Comparison of ENCODE assay signal across 12 mouse cellular contexts in genomic region chr13:113595219-113595618, GRCm38 (mm10). TPM values are rescaled to one million over a fixed set of nuclear protein-coding genes. Genes with fewer than 3 reads are reported as not detected.
DNase-seq lines count a peak whose midpoint lies in the region; ATAC-seq and TF ChIP-seq lines count a peak whose summit lies in the region.
"Had no signal": no experiment of that assay in that cellular context is flagged by ENCODE, and none has a peak within 500 bp of the region (broad histone marks: within the 10 kb centered on the region; RNA-seq: fewer than 3 reads in every experiment).

No protein-coding gene starts in this region.

- H3K9ac ChIP-seq in hindbrain, embryonic 11.5 days (ENCODE audit: low read depth, low read length): no peak overlapping the region
- H3K9ac ChIP-seq in limb, embryonic 14.5 days (ENCODE audit: low read depth, low read length, severe bottlenecking): no peak overlapping the region
- H3K9ac ChIP-seq: lung, embryonic 15.5 days; midbrain, embryonic 12.5 days had no signal

- DNase-seq in cerebellum, postnatal 10 days: peak; percentile 70 to 74
- no peak for DNase-seq in cerebellum, adult 18-20 months
- DNase-seq in hindbrain, embryonic 11.5 days (ENCODE audit: low spot score): no peak
- no peak for DNase-seq in hindbrain, embryonic 10.5 days (ENCODE audit: low spot score)
- peak; percentile 84 for DNase-seq in brain, embryonic 14.5 days (ENCODE audit: low read depth)
- DNase-seq in limb, embryonic 14.5 days (ENCODE audit: low spot score): no peak
- DNase-seq in spleen, postnatal 36 days (ENCODE audit: low spot score in 2 of 2): no peak
- no peak for DNase-seq in kidney, postnatal 14 days
- DNase-seq: adrenal gland, postnatal 36 days; left cerebral cortex, postnatal 4 days had no signal

- H3K4me1 ChIP-seq in hindbrain, embryonic 11.5 days (replicated peaks; ENCODE audit: control insufficient read depth, insufficient read depth, low read length): no peaks in the 10 kb centered on the region
- H3K4me1 ChIP-seq in hindbrain, embryonic 10.5 days (replicated peaks): peaks cover 36% of the 10 kb centered on the region
- peaks cover 40% of the 10 kb centered on the region for H3K4me1 ChIP-seq in limb, embryonic 14.5 days (ENCODE audit: control insufficient read depth, insufficient read depth, low read length)

- no peak overlapping the region for H3K27ac ChIP-seq in hindbrain, embryonic 11.5 days (ENCODE audit: low read depth, low read length)
- H3K27ac ChIP-seq in hindbrain, embryonic 10.5 days: no peak overlapping the region
- H3K27ac ChIP-seq in limb, embryonic 14.5 days (replicated peaks; ENCODE audit: low read depth, low read length): peak overlapping the region; percentile 67; the same call in 1 of the 2 replicates
- H3K27ac ChIP-seq: midbrain, embryonic 12.5 days had no signal

- WGBS in hindbrain, embryonic 11.5 days: 67% methylated on average over 8 of the region's 8 CpGs
- 75% methylated on average over 8 of the region's 8 CpGs for WGBS in hindbrain, embryonic 10.5 days
- 68% methylated on average over 8 of the region's 8 CpGs for WGBS in limb, embryonic 14.5 days

- TF ChIP-seq POLR2A in brain, embryonic 14.5 days (IDR thresholded peaks at IDR 0.05; ENCODE audit: borderline replicate concordance, extremely low read depth, insufficient read depth, insufficient read length, poor library complexity, severe bottlenecking): no peak
- TF ChIP-seq POLR2A in limb, embryonic 14.5 days (IDR thresholded peaks at IDR 0.05; ENCODE audit: borderline replicate concordance, extremely low read depth, insufficient read depth, insufficient read length): no peak

- no peak overlapping the region for H3K4me3 ChIP-seq in hindbrain, embryonic 11.5 days (ENCODE audit: low read depth, low read length)
- H3K4me3 ChIP-seq in hindbrain, embryonic 10.5 days: no peak overlapping the region
- no peak overlapping the region for H3K4me3 ChIP-seq in limb, embryonic 14.5 days (replicated peaks; ENCODE audit: low read length)
- H3K4me3 ChIP-seq: lung, embryonic 15.5 days; midbrain, embryonic 12.5 days had no signal

- no peaks in the 10 kb centered on the region for H3K9me3 ChIP-seq in hindbrain, embryonic 11.5 days (ENCODE audit: control insufficient read depth, low read length)
- no peaks in the 10 kb centered on the region for H3K9me3 ChIP-seq in hindbrain, embryonic 10.5 days
- no peaks in the 10 kb centered on the region for H3K9me3 ChIP-seq in limb, embryonic 14.5 days (ENCODE audit: control insufficient read depth, low read length)
- H3K9me3 ChIP-seq: lung, embryonic 15.5 days; midbrain, embryonic 12.5 days had no signal

- no peak overlapping the region for H3K4me2 ChIP-seq in hindbrain, embryonic 11.5 days (replicated peaks; ENCODE audit: low read depth, low read length)
- H3K4me2 ChIP-seq in limb, embryonic 14.5 days (replicated peaks; ENCODE audit: low read depth, low read length, severe bottlenecking): no peak overlapping the region
- H3K4me2 ChIP-seq: lung, embryonic 15.5 days; midbrain, embryonic 12.5 days had no signal

- peak; percentile 26; the same call in 1 of the 2 replicates for ATAC-seq in hindbrain, embryonic 11.5 days (ENCODE audit: low FRiP score)
- no peak for ATAC-seq in limb, embryonic 14.5 days (ENCODE audit: low FRiP score, low read depth)

- no peaks in the 10 kb centered on the region for H3K36me3 ChIP-seq in hindbrain, embryonic 11.5 days (ENCODE audit: control insufficient read depth, insufficient read depth, low read length)
- H3K36me3 ChIP-seq in hindbrain, embryonic 10.5 days: peaks cover 48% of the 10 kb centered on the region
- H3K36me3 ChIP-seq in limb, embryonic 14.5 days (ENCODE audit: control insufficient read depth, insufficient read depth, low read length): peaks cover 32% of the 10 kb centered on the region

- no peak for TF ChIP-seq CTCF in brain, embryonic 14.5 days (IDR thresholded peaks at IDR 0.05; ENCODE audit: borderline replicate concordance, extremely low read depth, insufficient read depth, insufficient read length)

- H3K27me3 ChIP-seq in hindbrain, embryonic 11.5 days (ENCODE audit: control insufficient read depth, insufficient read depth, low read length): no peaks in the 10 kb centered on the region
- no peaks in the 10 kb centered on the region for H3K27me3 ChIP-seq in hindbrain, embryonic 10.5 days (ENCODE audit: insufficient read depth, poor library complexity, severe bottlenecking)
- H3K27me3 ChIP-seq in limb, embryonic 14.5 days (ENCODE audit: control insufficient read depth, insufficient read depth, low read length): no peaks in the 10 kb centered on the region
- H3K27me3 ChIP-seq: lung, embryonic 15.5 days; midbrain, embryonic 12.5 days had no signal

RNA-seq across cellular contexts. Expression of gene Snx18, which starts 23.1 kb away (rescaled TPM):
- polyA plus RNA-seq in hindbrain, embryonic 11.5 days (2014; fragmentation: Nextera tagmentation; extraction: Ambion mirVana): 22.0 and 25.8 TPM in 2 replicates
- 18.1 and 18.4 TPM in 2 replicates for polyA plus RNA-seq in hindbrain, embryonic 10.5 days (2016; fragmentation: Nextera tagmentation; extraction: Ambion mirVana)
- 9.5 and 14.2 TPM in 2 replicates for polyA plus RNA-seq in brain, embryonic 14.5 days (2012; rRNA removed)
- 23.8 and 26.6 TPM in 2 replicates for polyA plus RNA-seq in limb, embryonic 14.5 days (2012; rRNA removed)
- 37.4 and 41.9 TPM in 2 replicates for polyA plus RNA-seq in limb, embryonic 14.5 days (2014; fragmentation: Nextera tagmentation; extraction: Ambion mirVana)

Comparison
In these comparisons a context has a peak if more than half of its experiments do, and no peak if none do; other contexts are left out.
1. DNase-seq: peak in cerebellum, postnatal 10 days (2 of 2) and brain, embryonic 14.5 days (single experiment); none in cerebellum, adult 18-20 months (0 of 2), hindbrain, embryonic 11.5 days (single experiment), hindbrain, embryonic 10.5 days (single experiment), limb, embryonic 14.5 days (single experiment), spleen, postnatal 36 days (0 of 2) and kidney, postnatal 14 days (single experiment).